Mouse (Mus musculus) testis, adult 2 months (tissue): Measurements from ENCODE around the gene Cdh24. TPM values are rescaled to one million over a fixed set of nuclear protein-coding genes. Genes with fewer than 3 reads are reported as not detected.
A peak's percentile ranks its signal among the peaks of the same experiment; 100 is the strongest.

Experiments
- H3K27ac ChIP-seq: fragments of 200-500 bp; 2 replicates; pipeline ENCODE4 v1.5.1; 2012; ENCODE audit warnings: low read depth, low read length; ENCODE audit not compliant: control insufficient read depth, insufficient read depth
- H3K27me3 ChIP-seq: fragments of 200-500 bp; 2 replicates; pipeline ENCODE4 v1.6.1; 2012; ENCODE audit warnings: mild to moderate bottlenecking, low read length, moderate library complexity; ENCODE audit not compliant: control insufficient read depth, insufficient read depth
- H3K36me3 ChIP-seq: fragments of 200-500 bp; 2 replicates; pipeline ENCODE4 v1.6.1; 2012; ENCODE audit warnings: mild to moderate bottlenecking, low read length; ENCODE audit not compliant: control insufficient read depth, insufficient read depth
- H3K4me1 ChIP-seq: fragments of 200-500 bp; 2 replicates; pipeline ENCODE4 v1.6.1; 2012; ENCODE audit warnings: low read length; ENCODE audit not compliant: control insufficient read depth, insufficient read depth
- H3K4me3 ChIP-seq: fragments of 200-500 bp; 2 replicates; pipeline ENCODE4 v1.5.1; 2012; ENCODE audit warnings: low read depth, mild to moderate bottlenecking, low read length, moderate library complexity, mixed read lengths; ENCODE audit not compliant: control insufficient read depth
- CTCF ChIP-seq: fragments of 200-500 bp; IDR thresholded peaks from 2 replicates; pipeline ENCODE4 v1.5.1; 2012; ENCODE audit warnings: low read depth, mild to moderate bottlenecking, inconsistent platforms, low read length, moderate library complexity; ENCODE audit not compliant: control insufficient read depth, insufficient read depth, insufficient replicate concordance
- POLR2A ChIP-seq: fragments of 200-500 bp; IDR thresholded peaks from 2 replicates; pipeline ENCODE4 v1.6.1; 2012; ENCODE audit warnings: low read depth, mild to moderate bottlenecking, inconsistent platforms, low read length, moderate library complexity; ENCODE audit not compliant: control insufficient read depth
- polyA plus RNA-seq: library from polyadenylated mRNA; depleted of rRNA; stranded (reverse); fragments of >200 nt; gene quantifications from 2 replicates; pipeline ENCODE4 v1.2.3, GENCODE M21; 2012

Gene Cdh24
- polyA plus RNA-seq, 1 experiment = 10.2 TPM

DNA sequence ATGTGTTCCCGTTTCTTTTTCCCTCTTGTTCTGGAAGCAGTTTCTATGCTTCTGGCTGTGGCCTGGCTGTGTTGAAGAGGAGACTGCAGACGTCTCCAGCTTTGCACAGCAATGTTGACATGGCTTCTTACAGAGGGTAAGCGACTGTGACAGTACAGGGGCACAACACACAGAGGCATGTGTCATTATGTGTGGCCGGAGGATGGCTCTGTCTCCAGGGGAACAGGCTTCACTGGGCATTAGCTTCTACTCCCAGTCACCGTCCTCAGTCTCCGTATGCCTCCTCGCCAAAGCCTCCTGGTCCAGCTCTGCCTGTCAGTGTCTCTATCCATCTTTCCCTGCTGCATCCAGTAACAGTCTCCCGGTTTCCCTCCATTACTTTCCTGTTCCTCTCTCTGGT, 33.9 kb downstream of the Cdh24 start:
- no peaks in the 10 kb centered on the region for H3K27me3 ChIP-seq
- H3K4me3 ChIP-seq = no peak overlapping the region
- peaks cover 5% of the 10 kb centered on the region for H3K4me1 ChIP-seq
- no peak for TF ChIP-seq CTCF
- no peak for TF ChIP-seq POLR2A
- H3K27ac ChIP-seq = no peak overlapping the region
- no peaks in the 10 kb centered on the region for H3K36me3 ChIP-seq

DNA sequence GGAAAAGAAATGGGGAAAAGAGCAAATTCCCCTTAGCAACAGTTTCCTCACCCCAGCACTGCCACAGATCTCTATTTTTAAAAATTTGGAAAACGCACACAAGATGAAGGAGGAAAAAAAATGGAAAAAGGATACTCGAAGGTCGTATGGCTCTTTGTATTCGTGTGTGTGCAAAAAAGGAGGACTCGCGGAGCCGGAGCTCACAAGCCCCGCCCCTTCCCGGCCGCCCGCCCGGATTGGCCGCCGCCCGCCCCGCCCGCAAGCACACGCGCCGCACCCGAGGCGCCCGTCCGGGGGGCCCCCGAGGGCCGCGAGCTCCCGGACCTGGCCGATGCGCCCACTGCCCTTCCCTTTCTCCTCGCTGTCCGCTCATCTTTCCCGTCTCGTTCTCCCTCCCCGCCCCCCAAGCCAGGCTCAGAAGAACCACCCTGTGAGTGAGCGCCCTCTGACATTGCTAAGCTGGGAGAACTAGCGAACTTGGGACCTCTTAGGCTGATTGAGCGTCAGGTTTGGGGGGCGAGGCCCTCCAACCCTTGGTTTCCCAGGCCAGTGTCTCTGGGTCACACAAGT, 35.3 kb downstream of the Cdh24 start, which contains the start of gene 4931414P19Rik:
Gene 4931414P19Rik, minus strand, starts transcription at position 242 of the 570 bp plus-strand sequence.
- Histone ChIP-seq H3K4me1 (peaks cover 5% of the 10 kb centered on the region), H3K27me3 (no peaks in the 10 kb centered on the region), H3K36me3 (no peaks in the 10 kb centered on the region), H3K4me3 (peak within 1 kb of the TSS; percentile 95), H3K27ac (peak within 1 kb of the TSS; percentile 92)
- TF ChIP-seq CTCF = no peak
- peak; percentile 48; the same call in 1 of the 2 replicates for TF ChIP-seq POLR2A

DNA sequence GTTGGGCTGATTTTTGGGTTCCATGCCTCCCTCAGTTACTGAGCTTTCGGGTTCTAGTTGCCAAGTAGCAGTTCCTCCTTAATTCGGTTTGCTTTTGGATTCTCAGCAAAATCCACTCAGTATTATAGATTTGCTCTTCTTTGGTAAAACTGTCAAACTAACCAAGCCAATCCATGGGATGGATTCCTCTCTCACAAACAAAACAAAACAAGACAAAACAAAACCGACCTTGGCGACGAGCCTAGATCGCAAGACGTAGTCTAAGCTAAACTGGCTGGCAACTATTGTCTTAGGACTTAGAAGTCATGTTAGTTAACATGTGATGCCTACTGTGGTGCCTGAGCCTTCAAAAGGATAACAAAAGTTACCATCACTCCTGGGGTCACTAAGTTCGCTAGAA, 37.5 kb downstream of the Cdh24 start:
- H3K27ac ChIP-seq = peak overlapping the region; percentile 97
- H3K27me3 ChIP-seq = no peaks in the 10 kb centered on the region
- TF ChIP-seq CTCF (no peak), POLR2A (no peak)
- H3K4me1 ChIP-seq = peaks cover 5% of the 10 kb centered on the region
- H3K36me3 ChIP-seq = no peaks in the 10 kb centered on the region
- H3K4me3 ChIP-seq = peak overlapping the region; percentile 88

DNA sequence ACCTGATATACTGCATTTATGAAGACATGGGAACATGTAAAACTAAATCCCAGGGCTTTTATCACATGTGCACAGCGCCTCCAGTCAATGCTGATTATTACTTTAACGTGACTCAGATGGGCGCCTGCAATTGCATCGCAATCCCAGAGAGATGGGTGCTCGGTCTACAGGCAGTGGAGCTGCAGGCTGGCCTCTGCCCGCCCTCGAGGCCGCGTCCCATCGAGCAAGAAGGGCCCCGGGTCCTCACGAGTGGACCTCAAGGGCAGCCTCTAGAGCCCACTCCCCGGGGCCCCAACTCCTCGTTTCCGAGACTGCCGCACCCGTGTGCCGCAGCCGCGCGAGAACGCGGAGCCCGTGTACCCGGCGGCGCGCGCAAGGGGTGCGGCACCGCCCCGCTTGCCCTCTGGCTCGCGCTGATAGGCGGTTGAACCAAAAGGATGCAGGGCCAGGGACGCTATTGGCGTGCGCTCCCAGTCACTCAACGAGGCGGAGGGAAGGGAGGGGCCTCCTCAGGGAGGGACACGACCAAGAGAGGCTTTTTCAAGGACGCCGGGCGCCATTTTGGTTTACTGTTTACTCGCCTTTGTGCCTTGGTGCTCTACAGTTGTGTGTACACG, 38.0 kb downstream of the Cdh24 start:
- H3K36me3 ChIP-seq = no peaks in the 10 kb centered on the region
- H3K27ac ChIP-seq = peak overlapping the region; percentile 97
- peak overlapping the region; percentile 88 for H3K4me3 ChIP-seq
- peaks cover 5% of the 10 kb centered on the region for H3K4me1 ChIP-seq
- TF ChIP-seq CTCF = no peak
- TF ChIP-seq POLR2A = peak; percentile 68; the same call in 1 of the 2 replicates
- no peaks in the 10 kb centered on the region for H3K27me3 ChIP-seq

DNA sequence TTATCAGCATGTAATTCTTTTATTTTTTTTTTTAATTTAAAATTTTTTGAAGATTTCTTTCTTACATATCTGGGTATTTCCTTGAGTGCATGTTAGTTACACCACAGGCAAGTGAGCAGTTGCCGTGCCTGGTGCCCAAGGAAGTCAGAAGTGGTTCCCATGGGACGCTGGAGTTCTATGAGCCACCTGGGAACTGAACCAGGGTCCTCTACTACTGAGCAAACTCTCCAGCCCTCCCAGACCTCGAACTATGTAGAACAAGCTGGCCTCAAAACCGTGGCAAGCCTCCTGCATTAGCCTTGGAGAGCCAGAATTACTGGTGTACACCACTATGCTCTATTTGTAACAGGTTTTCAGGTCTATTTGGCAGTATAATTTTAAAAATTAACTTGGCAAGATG, 38.6 kb downstream of the Cdh24 start:
- H3K27me3 ChIP-seq = no peaks in the 10 kb centered on the region
- H3K36me3 ChIP-seq = no peaks in the 10 kb centered on the region
- peaks cover 5% of the 10 kb centered on the region for H3K4me1 ChIP-seq
- no peak for TF ChIP-seq CTCF
- no peak for TF ChIP-seq POLR2A
- H3K4me3 ChIP-seq = no peak overlapping the region
- H3K27ac ChIP-seq = peak overlapping the region; percentile 90; the same call in 1 of the 2 replicates

DNA sequence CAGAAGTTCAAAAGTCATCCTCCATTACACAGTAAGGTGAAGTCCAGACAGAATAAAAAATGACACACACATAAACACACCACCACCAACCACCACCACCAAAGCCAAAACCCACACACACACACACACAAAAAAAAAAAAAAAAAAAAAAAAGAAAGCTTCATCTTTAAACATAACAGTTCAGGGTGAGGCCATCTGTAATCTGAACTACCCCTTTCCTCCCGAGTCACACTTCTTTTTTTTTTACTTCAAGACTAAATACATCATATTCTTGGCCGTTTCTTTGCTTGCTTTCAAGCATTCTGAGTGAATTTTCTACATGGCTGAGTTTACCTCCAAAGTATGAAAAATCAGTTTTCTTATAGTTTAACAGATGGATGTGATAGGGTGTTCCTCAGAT, 39.6 kb downstream of the Cdh24 start:
- peaks cover 5% of the 10 kb centered on the region for H3K4me1 ChIP-seq

DNA sequence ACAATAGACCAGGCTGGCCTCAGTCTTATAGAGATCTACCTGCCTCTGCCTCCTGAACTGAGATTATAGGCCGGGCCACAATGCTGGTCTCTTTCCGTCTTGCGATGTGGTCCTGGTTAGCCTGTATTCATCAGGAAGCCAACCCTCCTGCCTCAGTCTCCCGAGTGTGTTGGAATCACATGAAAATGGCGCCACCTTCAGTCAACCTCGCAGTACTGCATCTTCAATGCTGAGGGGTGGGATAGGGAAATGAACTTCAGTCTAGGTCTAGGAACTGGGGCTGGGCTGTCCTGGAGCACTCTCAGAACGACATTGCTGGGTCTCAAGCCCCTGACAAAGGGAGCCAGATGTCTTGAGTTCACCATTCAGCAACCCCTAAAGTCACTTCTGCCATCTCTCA, 44.1 kb downstream of the Cdh24 start:
- Histone ChIP-seq H3K36me3 (no peaks in the 10 kb centered on the region), H3K4me3 (no peak overlapping the region), H3K27me3 (no peaks in the 10 kb centered on the region), H3K4me1 (peaks cover 11% of the 10 kb centered on the region), H3K27ac (no peak overlapping the region)
- TF ChIP-seq POLR2A (no peak), CTCF (peak; percentile 84; the same call in 1 of the 2 replicates)

More for the DNA sequence above, 39.6 kb downstream of the Cdh24 start:
- Histone ChIP-seq H3K27ac (no peak overlapping the region), H3K4me3 (no peak overlapping the region), H3K27me3 (no peaks in the 10 kb centered on the region), H3K36me3 (no peaks in the 10 kb centered on the region)
- no peak for TF ChIP-seq POLR2A
- TF ChIP-seq CTCF = no peak
